Mouse (Mus musculus) c-Kit-positive CD71-positive TER-119-negative erythroid progenitor cells, embryonic 14.5 days (primary cell): ENCODE data around the gene Ccdc33.

ENCODE experiments used
- DNase-seq: peaks from one replicate; pipeline ENCODE4 v3.0.0-alpha.2; 2013; ENCODE audit warnings: low read depth

Gene Ccdc33

GRCm38 (mm10) chr9:58118671-58119070, at the start of gene Ccdc33:
Gene Ccdc33 (minus strand): TSS chr9:58118823.
- DNase-seq = no peak

DNA sequence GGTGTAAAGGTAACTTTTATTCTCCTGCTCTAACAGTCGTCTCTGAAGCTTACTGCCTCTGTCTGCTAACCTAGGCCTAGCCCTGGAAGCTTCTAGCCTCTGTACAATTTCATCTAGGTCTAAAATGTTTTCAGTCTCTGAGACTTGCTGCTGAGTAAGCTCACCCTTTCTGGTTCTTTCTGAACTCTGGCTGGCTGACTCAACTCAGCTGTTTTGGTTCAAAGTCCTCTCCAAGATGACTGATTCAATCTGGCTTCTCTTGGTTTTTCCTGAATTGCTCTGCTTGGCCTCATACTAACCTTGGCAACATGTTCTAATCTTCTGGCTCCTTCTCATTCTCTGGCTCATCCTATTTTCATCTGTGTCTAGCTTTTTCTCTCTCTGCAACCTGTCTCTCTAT, 47.2 kb upstream of the Ccdc33 start:
- DNase-seq = no peak

GRCm38 (mm10) chr9:58163146-58163545, 44.5 kb upstream of the Ccdc33 start:
- no peak for DNase-seq

DNA sequence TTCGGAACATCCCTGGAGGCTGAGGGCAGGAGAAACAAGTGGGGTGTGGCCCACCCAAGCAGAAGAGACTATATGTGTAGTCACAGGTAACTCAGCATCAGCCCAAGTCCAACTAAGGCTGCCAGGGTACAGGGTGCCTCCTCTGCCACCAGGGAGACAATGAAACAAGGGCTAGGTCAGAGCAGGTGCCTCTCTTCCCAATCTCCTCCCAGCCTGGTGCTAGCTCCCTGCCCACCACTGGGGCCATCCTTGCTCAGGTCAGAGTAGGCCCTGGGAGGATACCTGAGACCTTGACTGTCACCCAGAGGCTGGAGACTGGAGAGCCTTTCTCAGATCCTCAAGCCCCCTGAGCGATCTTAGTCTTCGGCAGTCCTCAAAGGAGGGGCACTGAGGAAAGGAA, 43.5 kb upstream of the Ccdc33 start:
- DNase-seq = no peak

DNA sequence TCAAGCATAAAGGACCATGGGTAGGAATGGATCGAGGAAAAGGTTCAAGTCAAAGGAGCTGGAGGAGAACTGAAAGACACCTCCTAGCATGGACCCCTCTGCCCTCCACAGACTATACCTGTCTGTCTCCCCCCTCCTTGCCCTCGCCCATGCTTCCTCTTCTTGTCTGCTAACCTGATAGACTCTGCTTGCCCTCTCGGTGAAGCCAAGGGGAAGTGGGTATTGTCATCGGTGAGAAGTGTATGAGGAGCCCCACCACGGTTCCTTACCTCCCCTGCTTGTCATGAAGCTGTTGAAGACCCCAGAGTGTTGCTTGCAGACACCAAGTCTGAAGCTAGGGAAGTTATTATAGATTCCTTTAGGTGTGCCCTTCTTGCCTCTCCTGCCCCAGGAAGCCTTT, 41.7 kb upstream of the Ccdc33 start:
- DNase-seq = no peak

DNA sequence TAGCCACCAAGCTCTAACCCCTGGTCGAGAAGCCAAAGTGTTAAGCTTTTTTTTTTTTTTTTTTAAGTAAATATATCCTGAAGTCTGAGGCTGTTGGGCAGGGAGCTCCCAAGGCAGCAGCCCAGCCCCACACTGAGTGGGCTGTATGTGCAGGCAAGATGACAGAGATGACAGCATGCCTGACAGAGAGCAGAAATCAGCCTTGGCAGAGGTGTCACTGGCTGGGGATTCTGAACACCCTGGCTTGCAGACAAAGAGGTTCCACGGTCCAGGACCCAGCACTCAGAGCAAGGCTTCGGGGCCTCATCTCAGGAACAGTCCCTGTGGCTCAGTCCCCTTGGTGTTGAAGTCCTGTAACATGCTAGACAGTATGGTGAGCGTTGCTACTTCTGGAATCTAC, 41.2 kb upstream of the Ccdc33 start:
- DNase-seq = no peak

- DNase-seq = no peak
Measured at GRCm38 (mm10) chr9:58158541-58159311, 40.1 kb upstream of the Ccdc33 start.

DNA sequence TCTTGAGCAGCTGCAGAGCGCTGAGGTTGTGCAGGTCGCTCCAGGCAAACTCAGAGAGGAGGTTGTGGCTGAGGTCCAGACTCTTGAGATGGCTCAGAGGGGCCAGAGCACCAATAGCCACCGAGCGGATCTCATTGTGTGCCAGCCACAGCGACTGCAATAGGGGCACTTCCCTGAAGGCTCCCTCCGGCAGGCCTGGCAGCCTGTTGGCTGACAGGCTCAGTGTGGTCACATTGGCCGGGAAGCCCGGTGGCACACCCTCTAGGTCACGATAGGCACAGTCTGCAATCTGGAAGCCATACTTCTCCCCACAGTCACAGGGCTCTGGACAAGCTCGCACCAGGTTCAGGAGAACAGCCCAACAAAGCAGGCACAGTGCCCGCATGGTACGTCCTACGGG, 39.2 kb upstream of the Ccdc33 start:
- DNase-seq = no peak

DNA sequence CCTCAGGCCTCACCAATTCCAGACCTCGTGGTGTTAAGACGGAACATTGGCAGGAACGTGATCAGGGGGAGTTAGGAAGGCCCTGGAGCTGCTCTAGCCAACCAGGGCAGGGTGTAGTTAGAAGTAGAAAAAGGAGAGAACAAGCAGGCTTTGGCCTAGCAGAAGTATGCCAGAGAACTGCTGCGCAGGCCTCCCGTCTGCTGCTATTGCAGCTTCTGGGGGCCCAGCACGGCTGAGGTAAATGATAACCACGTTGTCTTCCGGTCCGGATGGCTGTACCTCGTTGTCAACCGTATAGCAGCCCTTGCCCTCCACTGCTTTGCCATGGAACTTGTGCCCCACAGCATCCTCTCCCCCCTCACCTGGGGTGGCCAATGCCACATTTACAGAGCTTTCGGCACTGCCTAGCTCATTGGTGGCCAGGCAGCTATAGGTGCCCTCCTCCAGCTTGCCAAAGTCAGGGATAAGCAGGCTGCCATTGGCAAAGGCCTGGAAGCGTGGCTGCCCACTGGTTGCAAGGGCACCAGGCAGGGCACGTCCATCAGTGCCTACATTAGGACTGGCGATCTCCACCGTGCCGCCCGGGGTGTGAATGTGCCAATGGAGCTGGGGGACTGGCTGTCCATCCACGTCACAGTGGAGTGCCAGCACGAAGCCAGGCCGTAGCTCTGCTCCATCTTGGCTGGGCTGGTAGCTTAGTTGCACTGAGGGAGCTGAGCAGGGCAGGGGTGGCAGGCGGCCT, 38.4 kb upstream of the Ccdc33 start:
- DNase-seq = no peak

DNA sequence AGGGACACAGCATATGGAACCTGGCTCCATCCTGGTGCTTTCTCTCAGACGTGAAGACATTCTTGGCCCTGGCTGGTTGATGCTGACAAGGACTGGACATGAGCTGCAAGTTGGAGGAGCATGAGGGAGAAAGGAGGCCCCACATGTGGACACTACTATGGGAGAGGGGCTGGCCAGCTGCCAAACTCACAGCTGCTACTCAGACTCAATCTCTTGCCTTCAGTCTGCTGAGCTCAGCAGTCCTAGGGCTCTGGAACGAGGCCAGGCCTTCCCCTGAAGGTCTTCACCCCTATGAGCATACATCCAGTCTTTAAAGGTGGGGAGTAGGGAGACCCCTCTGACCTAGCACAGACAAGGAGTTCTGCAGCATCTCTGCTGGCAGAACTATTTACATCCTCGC, 36.7 kb upstream of the Ccdc33 start:
- DNase-seq = no peak

GRCm38 (mm10) chr9:58153095-58153494, 34.5 kb upstream of the Ccdc33 start:
- no peak for DNase-seq

DNA sequence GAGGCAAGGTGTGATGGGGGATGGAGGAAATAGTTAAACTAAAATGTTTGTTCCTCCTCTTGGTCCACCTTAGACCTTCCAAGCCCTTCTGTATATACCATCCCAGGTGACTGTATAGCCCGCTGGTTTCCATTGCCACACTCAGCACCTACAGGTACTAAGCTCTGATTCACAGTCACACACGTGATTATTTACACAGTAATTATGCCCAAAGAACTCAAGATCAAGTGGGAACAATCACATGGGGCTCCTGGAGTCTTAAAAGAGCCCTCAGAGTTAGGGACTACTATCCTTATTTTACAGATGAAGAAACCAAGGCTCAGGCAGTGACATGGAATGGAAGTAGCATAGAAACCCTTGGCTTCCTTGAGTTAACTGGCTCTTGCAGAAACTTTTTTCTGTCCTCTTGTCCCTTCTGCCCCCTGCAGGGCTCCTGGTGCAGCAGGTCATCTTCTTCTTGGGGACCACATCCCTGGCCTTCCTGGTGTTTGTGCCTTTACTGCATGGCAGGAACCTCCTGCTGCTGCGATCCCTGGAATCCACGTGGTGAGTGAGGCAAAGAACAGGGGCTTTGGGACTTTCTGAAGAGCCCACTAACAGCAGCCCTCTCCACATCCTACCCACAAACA, 32.2 kb upstream of the Ccdc33 start:
- DNase-seq = no peak

- no peak for DNase-seq
Measured at GRCm38 (mm10) chr9:58148806-58149205, 30.2 kb upstream of the Ccdc33 start.

DNA sequence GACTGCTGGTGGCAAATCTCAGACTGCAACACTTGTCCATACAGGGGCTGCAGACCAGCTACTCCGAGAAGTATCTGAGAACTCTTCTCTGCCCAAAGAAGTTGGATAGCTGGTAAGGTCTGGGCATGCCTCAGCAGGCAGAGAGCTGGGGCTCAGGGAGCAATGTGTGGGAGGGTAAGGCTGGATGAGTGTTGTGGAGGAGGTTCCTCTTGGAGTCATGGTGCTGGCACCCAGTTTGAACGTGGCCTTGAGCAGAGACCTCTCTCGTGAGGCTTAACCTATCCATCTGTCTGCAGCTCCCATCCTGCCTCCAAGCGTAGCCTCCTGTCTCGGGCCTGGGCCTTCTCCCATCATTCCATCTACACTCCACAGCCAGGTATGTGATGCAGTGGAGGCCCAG, 26.8 kb upstream of the Ccdc33 start:
- no peak for DNase-seq

GRCm38 (mm10) chr9:58144664-58145063, 26.0 kb upstream of the Ccdc33 start:
- DNase-seq = no peak

DNA sequence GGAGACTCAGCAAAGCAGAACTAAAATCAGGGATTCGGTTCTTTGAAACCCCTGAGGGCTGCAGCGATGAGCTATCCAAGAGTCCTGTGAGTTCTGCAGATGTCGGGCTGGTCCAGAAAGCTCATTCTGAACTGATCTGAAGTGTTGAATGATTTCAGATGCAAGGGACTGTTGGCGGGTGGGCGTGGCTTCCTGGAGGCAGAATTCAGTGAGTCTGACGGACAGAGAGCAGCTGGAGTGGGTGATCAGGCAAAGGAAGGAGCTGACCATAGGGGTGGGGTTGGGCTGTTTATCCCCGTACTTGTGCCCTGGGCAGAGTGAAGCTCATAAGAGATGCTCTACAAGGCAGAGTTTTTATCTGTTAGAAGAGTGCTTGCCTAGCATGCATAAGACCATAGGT, 24.8 kb upstream of the Ccdc33 start:
- DNase-seq = no peak

GRCm38 (mm10) chr9:58139947-58140346, 21.3 kb upstream of the Ccdc33 start:
- DNase-seq = no peak

GRCm38 (mm10) chr9:58135921-58136321, 17.3 kb upstream of the Ccdc33 start:
- no peak for DNase-seq

GRCm38 (mm10) chr9:58134906-58135305, 16.3 kb upstream of the Ccdc33 start:
- no peak for DNase-seq

DNA sequence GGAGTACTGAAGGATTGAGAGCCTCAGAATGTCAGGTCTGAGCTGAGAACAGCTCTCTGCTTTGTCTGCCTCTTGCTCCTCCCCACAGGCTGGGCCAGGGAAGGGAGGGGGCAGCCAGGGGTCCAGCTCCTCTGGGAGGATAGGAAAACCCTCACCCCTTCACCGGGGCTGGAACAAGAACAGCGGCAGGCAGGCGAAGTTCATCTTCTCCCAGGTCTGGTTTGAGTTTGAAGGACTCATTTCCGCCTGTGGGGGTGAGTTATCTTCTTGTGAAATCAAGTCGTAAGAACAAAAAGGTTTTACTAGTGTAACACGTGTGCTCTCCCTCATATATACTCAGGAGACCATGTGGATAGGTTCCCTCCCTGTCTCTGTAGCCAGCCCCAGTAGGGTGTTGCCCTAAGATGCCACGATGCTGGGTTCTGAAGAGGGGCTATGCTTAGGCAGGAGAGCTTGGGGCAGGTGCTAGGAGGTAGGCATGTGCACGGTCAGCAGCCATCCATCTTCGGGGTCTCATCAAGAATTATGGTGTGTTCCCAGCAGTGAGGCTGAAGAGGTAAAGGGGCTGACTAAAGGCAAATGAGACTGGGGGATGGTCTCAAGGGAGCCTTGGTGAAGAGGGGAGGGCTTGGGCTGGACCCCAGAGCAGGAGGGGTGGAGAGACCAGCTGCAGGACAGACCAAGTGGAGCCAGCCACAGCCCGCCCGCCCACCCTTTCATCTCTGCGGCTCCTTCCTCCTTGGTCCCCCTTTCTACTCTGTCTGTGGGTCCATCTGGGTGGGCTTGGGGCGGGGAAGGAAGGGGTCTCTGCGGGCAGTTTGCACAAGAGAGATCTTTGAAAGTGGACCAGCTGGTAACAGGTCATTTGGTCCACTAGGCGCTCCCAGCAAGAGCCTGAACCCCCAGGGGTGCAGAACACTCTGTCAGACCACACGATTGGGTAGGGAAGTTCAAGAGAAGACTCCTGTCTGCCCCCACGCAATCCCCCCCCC, 15.6 kb upstream of the Ccdc33 start:
- no peak for DNase-seq

DNA sequence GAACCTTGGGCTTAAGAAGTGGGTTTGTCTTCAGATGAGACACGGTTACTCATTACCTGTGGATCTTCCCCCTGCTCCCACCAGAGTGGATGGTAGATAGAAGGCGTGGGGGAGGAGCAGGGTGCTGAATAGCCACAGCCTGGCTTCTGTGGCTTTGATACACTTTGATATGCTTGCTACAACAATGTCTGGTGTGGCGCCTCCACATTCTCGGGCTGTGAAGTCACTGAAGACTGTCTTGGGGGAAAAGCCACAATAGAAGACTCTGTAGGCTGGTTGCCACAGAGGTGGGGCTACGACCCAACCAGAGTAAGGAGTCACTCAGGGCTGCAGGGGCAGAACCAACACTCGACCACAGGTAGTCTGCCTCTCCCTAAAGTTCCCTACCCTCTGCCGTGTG, 13.1 kb upstream of the Ccdc33 start:
- DNase-seq = no peak

DNA sequence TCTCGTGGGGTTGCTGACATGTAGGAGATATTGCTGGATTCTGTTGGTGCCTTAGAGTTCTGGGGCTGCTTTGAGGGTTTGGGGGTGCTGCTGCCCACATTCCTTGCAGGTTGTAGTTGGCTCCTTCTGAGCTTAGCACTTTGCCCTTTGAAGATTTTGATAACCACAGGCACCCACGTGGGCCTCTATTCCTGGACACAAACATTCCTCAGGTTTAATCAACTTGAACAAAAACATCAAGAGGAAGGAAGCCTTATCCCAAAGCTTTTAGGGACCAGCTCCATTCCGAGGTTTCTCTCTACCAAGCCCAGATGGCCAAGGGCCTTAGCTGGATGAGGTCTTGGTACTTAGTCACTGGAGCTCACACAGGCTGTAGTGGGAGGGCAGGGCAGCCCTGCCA, 12.3 kb upstream of the Ccdc33 start:
- no peak for DNase-seq
